Mouse (Mus musculus) layer of hippocampus, postnatal 25 days (tissue): Measurements from ENCODE around the gene Lrrc8e. TPM values are rescaled to one million over a fixed set of nuclear protein-coding genes. Genes with fewer than 3 reads are reported as not detected.

ENCODE experiments used
- DNase-seq, 2 experiments: peaks; one replicate each; pipeline ENCODE4 v3.0.0; 2022; ENCODE audit warnings: mixed read lengths in 2 of 2, low spot score in 1 of 2; ENCODE audit errors: extremely low spot score in 1 of 2
- total RNA-seq, 2 experiments: library from RNA; stranded (reverse); gene quantifications; 2 replicates each; pipeline ENCODE4 v1.2.3; 2021

Lrrc8e gene
- not detected for total RNA-seq

GRCm38 (mm10) chr8:4226739-4227347, at the start of gene Lrrc8e:
Gene Lrrc8e (plus strand): TSS chr8:4226827.
- DNase-seq: no peak

DNA sequence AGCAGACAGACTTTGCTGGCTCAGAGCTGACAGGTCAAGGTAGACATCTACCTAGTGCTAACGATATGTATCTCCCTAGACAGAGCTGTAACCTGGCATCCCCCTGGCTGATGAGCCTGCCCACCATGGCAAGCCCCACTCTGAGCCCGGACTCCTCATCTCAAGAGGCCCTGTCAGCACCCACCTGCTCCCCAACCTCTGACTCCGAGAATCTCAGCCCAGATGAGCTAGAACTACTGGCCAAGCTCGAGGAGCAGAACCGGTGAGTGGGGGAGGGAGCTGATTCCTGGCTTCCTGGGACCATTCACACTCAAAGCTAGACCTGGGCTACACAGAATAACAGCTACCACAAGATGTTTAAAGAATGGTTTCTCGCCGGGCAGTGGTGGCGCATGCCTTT, 43.2 kb upstream of the Lrrc8e start:
- DNase-seq: no peak

- DNase-seq: no peak
These were observed 40.5 kb upstream of the Lrrc8e start for GRCm38 (mm10) chr8:4186151-4186550.

- no peak for DNase-seq
These were observed 38.0 kb upstream of the Lrrc8e start for GRCm38 (mm10) chr8:4188605-4189004.

- DNase-seq: no peak
These were observed 37.5 kb upstream of the Lrrc8e start for GRCm38 (mm10) chr8:4189031-4189722.

DNA sequence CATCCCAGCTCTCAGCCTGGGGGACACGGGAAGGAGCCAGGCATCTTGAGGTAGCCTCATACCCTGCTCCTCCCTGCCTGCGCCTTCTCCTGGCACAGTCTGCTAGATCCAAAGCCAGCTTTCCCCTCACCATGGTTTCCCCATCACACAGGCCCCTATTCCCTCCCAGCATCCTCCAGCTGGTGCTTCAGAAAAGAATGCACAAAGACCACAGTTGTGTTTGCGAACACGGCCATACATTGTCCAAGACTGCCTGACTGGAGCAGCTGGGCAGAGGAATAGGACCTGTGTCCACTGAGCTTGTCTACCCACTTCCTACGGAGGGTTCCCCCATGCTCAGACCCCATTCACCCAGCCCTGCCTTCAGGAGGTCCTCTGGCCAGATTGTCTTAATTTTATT, 34.3 kb upstream of the Lrrc8e start:
- DNase-seq: peak in 1 of 2 experiments; percentile 26

DNA sequence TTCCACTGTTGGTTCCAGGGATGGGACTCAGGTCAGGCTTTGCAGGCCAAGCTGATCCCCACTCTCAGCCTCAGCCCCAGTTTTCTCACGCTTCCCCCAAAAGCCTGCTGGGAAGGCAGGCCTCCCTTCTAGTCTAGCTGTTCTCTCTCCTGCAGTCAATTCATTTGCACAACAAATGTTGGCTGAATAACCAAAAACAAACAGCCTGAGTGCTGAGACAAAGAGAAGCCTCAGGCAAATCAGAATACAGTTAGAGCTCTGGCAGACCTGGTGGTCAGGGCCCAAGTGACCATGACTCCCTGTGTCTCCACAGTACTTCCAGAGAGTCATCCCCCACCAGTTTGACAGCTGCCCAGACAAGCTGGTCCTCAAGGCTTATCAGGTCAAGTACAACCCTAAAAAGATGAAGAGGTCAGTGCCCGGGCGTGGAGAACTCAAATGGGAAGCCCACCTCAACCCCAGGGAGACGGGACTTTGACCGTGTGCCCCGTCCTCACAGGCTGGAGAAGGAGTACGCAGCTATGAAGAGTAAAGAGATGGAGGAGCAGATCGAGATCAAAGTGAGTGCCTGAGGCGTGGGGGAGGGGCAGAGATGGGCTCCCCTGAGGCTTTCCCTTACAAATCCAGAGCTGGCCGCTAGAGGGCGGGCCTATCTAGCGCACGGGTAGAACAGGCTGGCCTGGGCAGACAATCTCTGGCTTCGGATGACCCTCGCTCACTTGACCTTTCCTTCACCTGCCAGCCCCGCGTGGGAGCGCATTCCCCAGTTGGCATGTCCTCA, 33.6 kb upstream of the Lrrc8e start:
- peak; percentile 90 to 96 for DNase-seq

DNA sequence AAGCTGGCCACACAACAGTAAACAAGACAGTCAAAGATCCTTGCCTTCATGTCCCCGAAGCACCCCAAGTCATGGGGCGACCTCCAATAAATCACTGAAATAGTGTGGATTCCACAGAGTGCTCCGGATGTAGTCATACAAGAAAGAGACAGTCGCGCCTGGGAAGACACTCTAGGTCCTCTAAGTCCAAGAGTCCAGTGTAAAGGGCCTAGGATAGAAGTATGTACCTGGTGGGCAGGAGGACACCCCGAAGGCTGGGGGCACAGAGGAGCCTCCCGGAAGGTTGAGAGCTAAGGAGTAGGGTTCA, 33.1 kb upstream of the Lrrc8e start:
- DNase-seq: no peak

GRCm38 (mm10) chr8:4201321-4201720, 25.3 kb upstream of the Lrrc8e start:
- no peak for DNase-seq

DNA sequence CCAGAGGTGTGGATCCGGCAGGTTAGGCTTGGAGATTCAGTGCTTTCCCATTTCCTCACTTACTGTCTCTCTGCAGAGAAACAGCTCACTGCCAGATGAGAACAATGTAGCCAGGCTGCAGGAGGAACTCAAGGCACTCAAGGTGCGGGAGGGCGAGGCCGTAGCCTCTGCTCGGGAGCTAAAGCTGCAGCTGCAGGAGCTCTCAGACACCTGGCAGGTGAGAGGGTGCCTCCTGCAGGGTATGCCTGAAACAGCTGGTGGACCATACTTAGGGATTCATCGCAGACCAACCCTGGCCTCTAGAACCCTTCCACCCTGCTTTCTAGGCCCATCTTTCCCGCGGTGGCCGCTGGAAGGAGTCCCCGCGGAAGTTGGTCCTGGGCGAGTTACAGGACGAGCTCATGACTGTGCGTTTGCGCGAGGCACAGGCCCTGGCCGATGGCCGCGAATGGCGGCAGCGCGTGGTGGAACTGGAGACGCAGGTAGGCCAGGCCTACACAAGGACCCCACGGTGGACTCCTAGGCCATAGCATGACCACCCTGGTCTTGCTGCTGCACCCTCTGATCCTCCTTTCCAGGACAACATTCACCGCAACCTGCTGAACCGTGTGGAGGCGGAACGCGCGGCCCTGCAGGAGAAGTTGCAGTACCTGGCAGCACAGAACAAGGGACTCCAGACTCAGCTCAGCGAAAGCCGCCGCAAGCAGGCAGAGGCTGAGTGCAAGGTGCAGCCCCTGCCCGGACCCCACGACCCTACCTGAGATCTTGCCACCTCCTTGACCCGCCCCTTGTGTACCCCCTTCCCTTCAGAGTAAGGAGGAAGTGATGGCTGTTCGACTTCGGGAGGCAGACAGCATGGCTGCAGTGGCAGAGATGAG, 21.1 kb upstream of the Lrrc8e start:
- no peak for DNase-seq

DNA sequence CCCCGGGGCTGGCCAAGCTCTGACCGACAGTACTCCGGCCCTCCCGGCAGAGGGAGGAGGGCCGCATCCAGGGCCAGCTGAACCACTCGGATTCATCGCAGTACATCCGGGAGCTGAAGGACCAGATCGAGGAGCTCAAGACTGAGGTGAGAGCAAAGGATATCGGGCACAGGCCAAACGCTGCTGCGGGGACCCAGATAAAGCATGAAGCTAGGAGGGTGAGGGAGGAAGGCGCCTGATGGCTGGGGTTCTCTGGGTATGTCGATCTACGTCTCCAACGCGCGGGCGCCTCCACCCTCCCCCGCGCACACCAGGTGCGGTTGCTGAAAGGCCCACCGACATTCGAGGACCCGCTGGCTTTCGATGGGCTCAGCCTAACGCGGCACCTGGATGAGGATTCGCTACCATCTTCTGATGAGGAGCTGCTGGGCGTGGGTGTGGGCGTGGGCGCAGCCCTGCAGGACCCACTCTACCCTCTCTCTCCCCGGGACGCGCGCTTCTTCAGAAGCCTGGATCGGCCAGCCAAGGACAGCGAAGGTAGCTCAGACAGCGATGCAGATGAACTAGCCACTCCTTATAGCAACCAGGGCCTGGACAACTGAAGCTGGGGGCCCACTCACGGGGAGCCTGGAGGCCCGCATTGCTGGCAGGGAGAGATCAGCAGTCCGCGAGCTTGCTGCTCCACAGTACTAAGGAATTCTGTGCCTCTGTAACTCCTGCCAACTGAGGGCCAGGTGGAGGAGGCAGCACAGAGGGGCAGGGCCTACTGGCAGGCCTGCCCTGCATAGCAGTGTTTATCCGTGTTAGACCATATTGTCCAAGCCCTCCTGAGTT, 20.2 kb upstream of the Lrrc8e start:
- no peak for DNase-seq

DNA sequence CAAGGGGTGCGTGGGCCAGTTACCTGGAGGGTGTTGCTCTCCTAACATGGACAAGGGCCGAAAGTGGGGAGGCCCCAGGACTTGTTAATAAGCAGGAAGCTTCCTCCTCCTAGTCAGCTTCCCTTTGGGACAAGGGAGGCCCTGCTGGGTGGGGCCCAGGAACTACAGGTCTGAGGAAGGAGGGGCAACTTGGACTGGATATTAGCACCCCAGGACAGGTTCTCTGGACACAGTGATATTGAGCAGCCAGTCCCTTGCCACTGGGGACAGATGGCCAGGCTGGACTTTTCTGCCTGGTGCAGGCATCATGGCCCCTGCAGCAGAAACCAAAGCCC, 19.6 kb upstream of the Lrrc8e start:
- DNase-seq: no peak

DNA sequence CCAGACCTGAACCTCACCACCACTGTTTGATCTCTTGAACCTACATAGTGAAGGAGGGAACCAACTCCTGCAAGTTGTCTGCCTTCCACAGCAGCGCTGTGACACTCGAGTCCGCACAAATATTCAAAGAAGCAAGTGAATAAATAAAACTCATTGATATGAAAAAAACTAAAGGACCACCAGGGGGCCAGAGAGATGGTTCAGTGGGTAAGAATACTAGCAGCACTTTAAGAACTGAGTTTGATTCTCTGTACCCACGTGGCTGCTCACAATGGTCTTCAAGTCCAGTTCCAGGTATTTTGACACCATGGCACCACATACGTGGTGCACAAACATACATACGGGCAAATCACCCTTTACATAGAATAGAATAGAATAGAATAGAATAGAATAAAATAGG, 15.5 kb upstream of the Lrrc8e start:
- DNase-seq: no peak

DNA sequence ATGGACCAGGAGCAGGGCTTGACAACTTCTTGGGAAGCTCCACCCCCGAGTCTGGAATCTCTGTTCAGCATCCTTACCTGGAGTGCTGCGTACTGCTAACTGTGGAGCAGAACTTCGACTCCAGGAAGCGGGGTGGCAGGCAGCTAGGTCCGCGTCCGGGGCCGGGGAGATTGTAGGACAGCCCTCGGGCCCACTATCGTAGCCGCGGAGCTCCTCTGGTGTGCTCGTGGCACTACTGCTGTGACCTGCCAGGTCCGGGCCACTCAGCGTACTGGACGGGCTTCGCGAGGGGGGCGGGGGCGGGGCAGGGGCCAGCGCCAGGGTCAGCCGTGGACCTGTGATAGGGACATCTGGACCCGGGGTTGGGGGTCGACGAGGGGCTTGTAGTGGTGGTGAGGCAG, 13.8 kb upstream of the Lrrc8e start:
- DNase-seq: peak in 1 of 2 experiments; percentile 21

DNA sequence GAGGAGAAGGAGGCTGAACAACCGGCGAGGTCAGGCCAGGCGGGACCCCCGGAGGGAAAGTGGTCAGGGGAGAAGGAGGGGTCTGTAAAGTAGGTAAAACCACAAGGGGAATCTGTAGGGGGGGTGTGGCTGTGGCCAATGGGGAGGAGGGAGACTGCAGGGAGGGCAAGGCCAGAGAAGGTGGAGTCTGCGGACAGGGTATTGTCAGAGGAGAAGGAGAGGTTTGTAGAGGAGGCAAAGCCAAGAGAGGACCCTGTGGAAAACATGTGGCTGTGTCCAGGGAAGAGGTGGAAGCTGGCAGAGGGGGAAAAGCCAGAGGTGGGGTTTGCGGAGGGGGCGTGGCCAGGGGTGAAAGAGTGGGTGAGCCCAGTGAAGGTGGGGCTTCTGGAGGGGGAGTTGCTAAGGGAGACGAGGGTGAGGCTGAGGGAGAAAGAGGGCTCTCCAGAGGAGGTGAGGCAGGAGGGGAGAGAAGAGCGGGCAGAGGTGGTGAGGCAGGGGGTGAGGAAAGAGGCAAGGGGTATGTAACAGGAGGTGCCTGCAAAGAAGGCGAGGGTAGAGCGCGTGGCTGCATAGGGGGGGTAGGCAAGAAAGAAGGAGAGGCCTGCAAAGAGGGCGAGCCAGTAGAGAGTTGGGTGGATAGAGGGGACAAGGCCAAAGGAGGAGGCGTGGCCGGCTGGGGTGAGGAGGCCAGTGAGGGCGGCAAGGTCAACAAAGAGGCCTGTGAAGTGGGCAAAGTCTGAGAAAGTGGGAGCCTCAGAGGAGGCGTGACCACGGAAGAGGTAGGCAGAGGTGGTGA, 13.2 kb upstream of the Lrrc8e start:
- peak in 1 of 2 experiments; percentile 20 for DNase-seq

- no peak for DNase-seq
These were observed 12.3 kb upstream of the Lrrc8e start for GRCm38 (mm10) chr8:4214006-4214980.

GRCm38 (mm10) chr8:4216296-4216695, 10.3 kb upstream of the Lrrc8e start:
- no peak for DNase-seq
